Mouse (Mus musculus) T-cell, adult 2 months (primary cell): ENCODE results near the gene Camsap3.

Experiments used
- DNase-seq: peaks from one replicate; pipeline ENCODE4 v3.0.0; 2022; ENCODE audit warnings: low spot score

The Camsap3 gene

GRCm38 (mm10) chr8:3600401-3600800, 13.3 kb downstream of the Camsap3 start:
- DNase-seq, result no peak

- no peak for DNase-seq
Observed at GRCm38 (mm10) chr8:3603439-3603838, 16.3 kb downstream of the Camsap3 start.

- DNase-seq, result no peak
Observed at GRCm38 (mm10) chr8:3606593-3606992, 19.5 kb downstream of the Camsap3 start.

GRCm38 (mm10) chr8:3607822-3608221, 20.7 kb downstream of the Camsap3 start:
- DNase-seq, result no peak

GRCm38 (mm10) chr8:3609046-3609815, 22.1 kb downstream of the Camsap3 start:
- no peak for DNase-seq

GRCm38 (mm10) chr8:3609816-3610150, 22.7 kb downstream of the Camsap3 start:
- DNase-seq, result no peak

- DNase-seq, result peak; percentile 98
Observed at GRCm38 (mm10) chr8:3621199-3621970, 34.3 kb downstream of the Camsap3 start, which contains the start of the genes Xab2 and Pet100. Xab2 (minus strand) TSS chr8:3621316. Pet100 (plus strand) TSS chr8:3621548.

GRCm38 (mm10) chr8:3622119-3622518, 35.0 kb downstream of the Camsap3 start:
- no peak for DNase-seq

GRCm38 (mm10) chr8:3625445-3625844, 38.4 kb downstream of the Camsap3 start, which contains the start of gene Pcp2:
Pcp2 (minus strand) TSS chr8:3625545.
- no peak for DNase-seq

GRCm38 (mm10) chr8:3626971-3627370, 39.9 kb downstream of the Camsap3 start:
- DNase-seq, result no peak

- DNase-seq, result peak; percentile 51
Observed at GRCm38 (mm10) chr8:3628014-3628413, 40.9 kb downstream of the Camsap3 start.

GRCm38 (mm10) chr8:3630647-3631477, 43.8 kb downstream of the Camsap3 start, which contains the start of gene Stxbp2:
Stxbp2 (plus strand) TSS chr8:3630955.
- peak; percentile 89 for DNase-seq

- no peak for DNase-seq
Observed at GRCm38 (mm10) chr8:3631478-3631875, 44.4 kb downstream of the Camsap3 start.

- DNase-seq, result peak; percentile 42
Observed at GRCm38 (mm10) chr8:3645804-3646203, 58.7 kb downstream of the Camsap3 start.

GRCm38 (mm10) chr8:3646824-3647531, 59.9 kb downstream of the Camsap3 start:
- no peak for DNase-seq

GRCm38 (mm10) chr8:3647561-3647960, 60.5 kb downstream of the Camsap3 start:
- no peak for DNase-seq

GRCm38 (mm10) chr8:3648268-3648667, 61.2 kb downstream of the Camsap3 start:
- no peak for DNase-seq

GRCm38 (mm10) chr8:3648990-3649389, 61.9 kb downstream of the Camsap3 start:
- no peak for DNase-seq

GRCm38 (mm10) chr8:3652845-3653244, 65.8 kb downstream of the Camsap3 start:
- DNase-seq, result no peak

GRCm38 (mm10) chr8:3654726-3655508, 67.8 kb downstream of the Camsap3 start:
- DNase-seq, result no peak

GRCm38 (mm10) chr8:3655526-3655925, 68.4 kb downstream of the Camsap3 start, which contains the start of gene Retn:
Retn (plus strand) TSS chr8:3655770.
- no peak for DNase-seq
